Mouse (Mus musculus): Measurements from ENCODE around the gene Usp2.

Usp2 gene

DNA sequence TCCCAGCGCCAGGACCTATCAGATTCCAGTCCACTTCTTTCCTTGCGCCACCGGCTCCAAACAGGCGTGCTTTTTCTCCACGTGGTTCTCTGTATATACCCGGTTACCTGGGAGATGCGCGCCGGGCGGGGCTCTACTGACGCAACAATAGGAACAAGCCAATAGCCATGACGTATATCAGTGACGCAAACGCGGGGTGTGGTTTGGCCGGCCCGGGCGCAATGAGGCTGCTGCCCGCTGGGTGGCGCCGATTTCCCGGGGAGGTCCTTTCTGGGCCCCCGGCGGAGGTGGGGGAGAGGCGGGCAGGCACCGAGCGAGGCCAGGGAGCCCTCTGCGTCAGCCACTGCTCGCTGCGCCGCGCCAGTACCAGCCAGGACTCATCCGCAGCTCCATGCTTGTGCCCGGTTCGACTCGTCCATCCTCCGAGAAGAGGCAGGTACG lies at the start of gene Usp2:
Gene Usp2, plus strand, starts transcription at position 237 of the 441 bp plus-strand sequence.
- in situ Hi-C loops (cut with MboI), result no loop called here

GRCm38 (mm10) chr9:44017846-44018245 lies 49.0 kb upstream of the Usp2 start:
- in situ Hi-C loops (cut with MboI), result no loop called here

- in situ Hi-C loops (cut with MboI), result no loop called here
Observed at GRCm38 (mm10) chr9:44020001-44020400, 46.8 kb upstream of the Usp2 start.

- in situ Hi-C loops (cut with MboI), result no loop called here
Observed at GRCm38 (mm10) chr9:44022100-44022847, 44.5 kb upstream of the Usp2 start.

DNA sequence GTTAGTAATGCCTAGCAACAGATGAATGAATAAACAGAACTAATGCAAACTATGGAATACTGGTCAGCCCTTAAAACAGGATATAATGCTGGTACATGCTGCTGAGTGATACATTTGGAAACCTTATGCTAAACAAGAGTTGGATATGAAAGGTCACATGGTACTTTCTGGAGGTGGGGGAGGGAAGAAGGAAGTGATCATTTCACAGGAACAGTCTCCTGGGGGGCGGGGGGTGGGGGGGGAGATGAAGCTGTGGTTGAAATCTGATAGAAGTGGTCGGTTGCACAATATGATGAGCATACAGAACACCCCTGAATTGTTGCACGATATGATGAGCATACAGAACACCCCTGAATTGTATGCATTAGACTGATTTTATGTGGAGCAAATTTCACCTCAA lies 42.7 kb upstream of the Usp2 start:
- in situ Hi-C loops (cut with MboI), result no loop called here

GRCm38 (mm10) chr9:44029580-44030236 lies 37.1 kb upstream of the Usp2 start:
- in situ Hi-C loops (cut with MboI), result no loop called here

GRCm38 (mm10) chr9:44030646-44031045 lies 36.2 kb upstream of the Usp2 start:
- in situ Hi-C loops (cut with MboI), result no loop called here

GRCm38 (mm10) chr9:44031079-44031478 lies 35.7 kb upstream of the Usp2 start:
- in situ Hi-C loops (cut with MboI), result no loop called here

- in situ Hi-C loops (cut with MboI), result no loop called here
Observed at GRCm38 (mm10) chr9:44031946-44032345, 34.9 kb upstream of the Usp2 start.

DNA sequence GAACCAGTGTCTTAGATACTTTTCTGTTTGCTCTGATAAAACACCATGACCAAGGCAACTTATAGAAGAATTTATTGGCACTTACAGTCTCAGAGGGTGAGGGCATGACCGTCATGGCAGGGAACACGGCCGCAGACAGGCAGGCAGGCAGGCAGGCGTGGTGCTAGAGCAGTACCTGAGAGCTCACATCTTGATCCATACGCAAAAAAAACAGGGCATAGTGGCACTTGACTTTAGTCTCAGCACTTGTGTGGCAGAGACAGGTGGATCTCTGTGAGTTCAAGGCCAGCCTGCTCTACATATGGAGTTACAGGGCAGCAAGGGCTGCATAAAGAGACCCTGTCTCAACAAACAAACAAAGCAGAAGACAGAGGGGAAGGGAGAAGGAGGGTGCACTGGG lies 33.5 kb upstream of the Usp2 start:
- in situ Hi-C loops (cut with MboI), result no loop called here

DNA sequence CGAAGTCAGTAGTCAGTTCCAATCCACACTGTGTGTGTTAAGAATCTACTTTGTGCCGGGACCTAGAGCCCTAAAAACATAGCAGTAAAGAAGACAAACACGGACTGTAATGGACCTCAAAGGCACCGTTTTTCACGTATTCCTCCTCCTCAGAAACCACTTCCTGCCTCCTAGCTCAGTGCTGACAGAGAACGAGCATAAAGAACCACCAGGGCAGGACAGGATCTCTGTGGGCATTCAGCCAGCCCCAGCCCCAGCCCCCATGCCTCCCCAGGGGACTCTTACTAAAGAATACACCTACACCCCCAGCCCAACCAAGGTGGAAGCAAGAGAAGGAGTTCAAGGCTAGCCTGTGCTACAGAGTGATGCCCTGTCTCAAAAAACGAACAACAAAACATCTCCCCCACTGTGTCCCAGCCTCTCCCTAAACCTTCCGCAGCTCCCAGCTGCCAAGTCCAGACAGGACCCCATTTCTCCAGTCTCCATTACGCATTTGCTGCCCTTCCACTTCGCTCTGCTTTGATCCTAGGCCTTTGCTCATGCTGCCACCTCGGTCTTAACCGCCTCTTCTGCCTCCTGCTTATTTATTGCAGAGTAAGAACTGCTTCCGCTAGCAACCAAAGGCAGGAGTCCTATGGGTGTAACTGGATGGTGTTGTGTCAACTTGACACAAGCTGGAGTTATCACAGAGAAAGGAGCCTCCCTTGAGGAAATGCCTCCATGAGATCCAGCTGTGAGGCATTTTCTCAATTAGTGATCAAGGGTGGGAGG lies 32.7 kb upstream of the Usp2 start:
- in situ Hi-C loops (cut with MboI), result no loop called here

DNA sequence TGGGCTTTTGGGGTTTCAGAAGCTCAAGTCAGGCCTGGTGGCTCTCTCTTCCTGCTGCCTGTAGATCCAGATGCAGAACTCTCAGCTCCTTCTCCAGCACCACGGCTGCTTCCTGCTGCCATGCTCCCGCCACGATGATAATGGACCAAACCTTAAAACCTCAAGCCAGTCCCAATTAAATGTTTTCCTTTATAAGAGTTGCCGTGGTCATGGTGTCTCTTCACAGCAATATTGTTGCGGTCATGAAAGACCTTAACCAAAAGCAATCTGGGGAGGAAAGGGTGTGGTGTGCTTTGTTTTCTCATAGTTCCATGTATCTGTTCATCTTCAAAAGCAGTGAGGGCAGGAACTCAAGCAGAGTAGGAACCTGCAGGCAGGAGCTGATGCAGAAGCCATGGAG lies 29.7 kb upstream of the Usp2 start:
- in situ Hi-C loops (cut with MboI), result no loop called here

- in situ Hi-C loops (cut with MboI), result no loop called here
Observed at GRCm38 (mm10) chr9:44041511-44042395, 25.1 kb upstream of the Usp2 start.

- in situ Hi-C loops (cut with MboI), result no loop called here
Observed at GRCm38 (mm10) chr9:44042396-44042680, 24.5 kb upstream of the Usp2 start.

- in situ Hi-C loops (cut with MboI), result no loop called here
Observed at GRCm38 (mm10) chr9:44042836-44043707, 23.7 kb upstream of the Usp2 start, which contains the start of gene Thy1. Gene Thy1, plus strand, starts transcription at chr9:44043384.

DNA sequence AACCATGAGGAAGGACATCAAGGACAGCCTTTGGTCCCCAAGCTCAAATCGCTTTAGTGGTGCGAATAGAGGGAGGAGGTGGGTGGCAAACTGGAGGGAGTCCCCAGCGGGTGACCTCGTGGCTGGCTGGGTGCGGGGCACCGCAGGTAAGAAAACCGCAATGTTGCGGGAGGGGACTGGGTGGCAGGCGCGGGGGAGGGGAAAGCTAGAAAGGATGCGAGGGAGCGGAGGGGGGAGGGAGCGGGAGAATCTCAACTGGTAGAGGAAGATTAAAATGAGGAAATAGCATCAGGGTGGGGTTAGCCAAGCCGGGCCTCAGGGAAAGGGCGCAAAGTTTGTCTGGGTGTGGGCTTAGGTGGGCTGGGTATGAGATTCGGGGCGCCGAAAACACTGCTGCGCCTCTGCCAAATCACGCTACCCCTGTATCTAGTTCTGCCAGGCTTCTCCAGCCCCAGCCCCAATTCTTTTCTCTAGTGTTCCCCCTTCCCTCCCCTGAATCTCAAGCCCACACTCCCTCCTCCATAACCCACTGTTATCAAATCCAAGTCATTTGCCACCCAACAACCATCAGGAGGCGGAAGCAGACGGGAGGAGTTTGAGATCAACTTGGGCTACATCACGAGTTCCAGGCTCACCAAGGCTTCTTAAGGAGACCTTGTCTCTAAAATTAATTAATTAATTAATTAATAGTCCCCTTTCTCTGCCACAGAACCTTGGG lies 23.0 kb upstream of the Usp2 start:
- in situ Hi-C loops (cut with MboI), result no loop called here

DNA sequence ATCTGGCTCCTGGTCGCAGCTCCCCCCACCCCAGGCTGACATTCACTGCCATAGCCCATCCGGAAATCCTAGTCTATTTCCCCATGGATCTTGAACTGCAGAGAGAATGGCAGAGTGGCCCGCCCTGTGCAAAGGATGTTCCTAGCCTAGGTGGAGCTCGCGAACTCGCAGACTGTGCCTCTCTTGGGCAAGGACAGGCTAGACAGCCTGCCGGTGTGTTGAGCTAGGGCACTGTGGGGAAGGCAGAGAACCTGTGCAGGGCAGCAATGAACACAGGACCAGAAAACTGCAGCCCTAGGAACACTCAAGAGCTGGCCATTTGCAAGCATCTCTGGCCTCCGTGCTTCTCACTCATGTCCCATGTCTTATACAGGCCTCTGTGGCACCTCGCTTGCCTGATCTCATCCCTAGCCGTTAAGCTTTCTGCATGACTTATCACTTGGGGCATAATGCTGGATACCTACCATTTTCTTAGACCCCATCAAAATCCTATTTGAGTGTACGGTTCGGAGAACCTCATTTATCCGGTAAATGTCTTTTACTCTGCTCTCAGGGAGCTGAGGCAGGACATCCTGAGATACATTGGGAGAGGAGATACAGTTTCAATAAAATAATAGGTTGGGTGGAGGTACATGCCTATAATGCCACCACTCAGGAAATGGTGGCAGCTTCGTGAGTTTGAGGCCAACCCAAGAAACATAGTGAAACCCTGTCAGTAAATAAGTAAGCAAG lies 22.2 kb upstream of the Usp2 start:
- in situ Hi-C loops (cut with MboI), result no loop called here

DNA sequence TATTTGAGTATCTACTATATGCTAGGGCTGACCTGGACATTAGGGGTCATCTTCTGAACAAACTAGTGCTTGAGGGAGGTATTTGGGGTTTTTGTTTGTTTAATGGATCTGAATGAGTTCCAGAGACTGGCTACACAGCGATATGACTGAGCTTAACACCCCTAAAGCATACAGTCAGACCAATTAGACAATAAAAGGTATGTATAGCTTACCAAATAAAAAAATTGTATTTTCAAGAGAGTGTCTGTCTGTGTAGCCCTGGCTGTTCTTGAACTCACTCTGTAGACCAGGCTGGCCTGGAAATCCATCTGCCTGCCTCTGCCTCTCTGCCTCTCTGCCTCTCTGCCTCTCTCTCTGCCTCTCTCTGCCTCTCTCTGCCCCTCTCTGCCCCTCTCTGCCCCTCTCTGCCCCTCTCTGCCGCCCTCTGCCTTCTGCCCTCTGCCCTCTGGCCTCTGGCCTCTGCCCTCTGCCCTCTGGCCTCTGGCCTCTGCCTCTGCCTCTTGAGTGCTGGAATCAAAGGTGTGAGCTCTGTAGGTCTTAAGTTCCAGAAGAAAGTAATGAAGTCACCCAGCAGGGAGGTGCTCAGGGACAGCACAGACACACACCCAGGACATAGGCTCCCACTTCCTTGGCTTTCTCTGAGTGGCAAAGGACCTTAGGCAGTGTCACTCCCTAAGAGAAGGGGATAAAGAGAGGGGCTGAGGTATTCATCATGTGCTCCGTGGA lies 21.5 kb upstream of the Usp2 start:
- in situ Hi-C loops (cut with MboI), result no loop called here

DNA sequence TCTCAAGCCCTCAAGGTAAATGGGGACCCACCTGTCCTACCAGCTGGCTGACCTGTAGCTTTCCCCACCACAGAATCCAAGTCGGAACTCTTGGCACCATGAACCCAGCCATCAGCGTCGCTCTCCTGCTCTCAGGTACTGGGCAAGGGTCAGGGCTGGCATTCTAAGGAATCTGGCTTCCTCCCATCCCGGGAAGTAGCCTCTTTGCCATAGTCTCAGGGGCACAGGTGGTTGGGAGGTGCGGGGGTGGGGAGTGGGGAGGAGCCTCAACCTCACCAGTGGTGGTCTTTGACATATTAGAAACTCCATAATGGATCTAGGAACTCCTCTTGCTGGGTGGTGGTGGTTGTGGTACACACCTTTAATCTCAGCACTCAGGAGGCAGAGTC lies 20.9 kb upstream of the Usp2 start:
- in situ Hi-C loops (cut with MboI), result no loop called here
